Mouse (Mus musculus): ENCODE data around the gene Cer1. TPM values are rescaled to one million over a fixed set of nuclear protein-coding genes. Genes with fewer than 3 reads are reported as not detected.

Cer1 gene
- total and polyA plus RNA-seq, 2 experiments from 2014 or later: not detected

- Histone ChIP-seq H3K4me2 (ENCODE audit: low read depth, low read length, poor library complexity, severe bottlenecking) (no peak overlapping the region), H3K4me3 (ENCODE audit: low read depth, low read length) (no peak overlapping the region), H3K27me3 (ENCODE audit: insufficient read depth, low read length) (no peaks in the 10 kb centered on the region), H3K27ac (ENCODE audit: low read depth, low read length) (no peak overlapping the region), H3K9me3 (ENCODE audit: low read length) (no peaks in the 10 kb centered on the region), H3K36me3 (ENCODE audit: insufficient read depth, low read length) (no peaks in the 10 kb centered on the region), H3K4me1 (ENCODE audit: insufficient read depth, low read length) (0 out of 2 replicates have a peak, but pooled peaks cover 4% of the 10 kb centered on the region), H3K9ac (replicated peaks; ENCODE audit: low read length, poor library complexity, severe bottlenecking) (no peak overlapping the region)
- WGBS: 88% methylated on average over 2 of the region's 2 CpGs
- ATAC-seq (ENCODE audit: low FRiP score) (no peak), DNase-seq (ENCODE audit: low spot score) (no peak)
- TF ChIP-seq CTCF (IDR thresholded peaks at IDR 0.05): no peak
Observed at GRCm38 (mm10) chr4:82891566-82891965, 6.6 kb upstream of the Cer1 start.

DNA sequence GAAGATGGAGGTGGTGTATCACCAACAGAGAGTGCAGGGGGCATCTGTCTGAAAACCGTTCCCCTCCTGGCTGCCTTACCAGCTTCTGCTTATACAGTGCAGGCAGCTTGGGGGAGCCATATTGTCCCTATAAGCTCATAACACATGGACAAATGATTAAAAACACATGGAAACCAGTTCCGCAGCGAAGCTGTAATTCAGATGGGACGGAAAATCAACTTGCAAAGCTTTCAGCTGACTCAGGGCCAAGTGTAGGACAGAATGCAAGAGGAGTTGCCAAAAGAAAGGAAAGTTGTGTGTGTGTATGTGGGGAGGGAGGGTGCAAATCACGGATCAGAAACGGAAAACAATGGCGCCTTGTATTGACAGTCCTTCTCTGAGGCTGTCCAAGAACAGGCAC, 6.1 kb upstream of the Cer1 start:
- TF ChIP-seq CTCF (IDR thresholded peaks at IDR 0.05): peak; percentile 14; the same call in 1 of the 2 replicates
- Histone ChIP-seq H3K4me2 (ENCODE audit: low read depth, low read length, poor library complexity, severe bottlenecking) (no peak overlapping the region), H3K36me3 (ENCODE audit: insufficient read depth, low read length) (no peaks in the 10 kb centered on the region), H3K27ac (ENCODE audit: low read depth, low read length) (no peak overlapping the region), H3K27me3 (ENCODE audit: insufficient read depth, low read length) (no peaks in the 10 kb centered on the region), H3K9me3 (ENCODE audit: low read length) (no peaks in the 10 kb centered on the region), H3K4me1 (ENCODE audit: insufficient read depth, low read length) (0 out of 2 replicates have a peak, but pooled peaks cover 4% of the 10 kb centered on the region), H3K4me3 (ENCODE audit: low read depth, low read length) (no peak overlapping the region), H3K9ac (replicated peaks; ENCODE audit: low read length, poor library complexity, severe bottlenecking) (no peak overlapping the region)
- ATAC-seq (ENCODE audit: low FRiP score) (no peak), DNase-seq (ENCODE audit: low spot score) (peak; percentile 41)
- WGBS: 62% methylated on average over 7 of the region's 7 CpGs

- Histone ChIP-seq H3K4me1 (ENCODE audit: insufficient read depth, low read length) (0 out of 2 replicates have a peak, but pooled peaks cover 4% of the 10 kb centered on the region), H3K27me3 (ENCODE audit: insufficient read depth, low read length) (no peaks in the 10 kb centered on the region), H3K9me3 (ENCODE audit: low read length) (no peaks in the 10 kb centered on the region), H3K27ac (ENCODE audit: low read depth, low read length) (no peak overlapping the region), H3K4me3 (ENCODE audit: low read depth, low read length) (no peak overlapping the region), H3K9ac (replicated peaks; ENCODE audit: low read length, poor library complexity, severe bottlenecking) (no peak overlapping the region), H3K4me2 (ENCODE audit: low read depth, low read length, poor library complexity, severe bottlenecking) (no peak overlapping the region), H3K36me3 (ENCODE audit: insufficient read depth, low read length) (no peaks in the 10 kb centered on the region)
- no peak for ATAC-seq (ENCODE audit: low FRiP score)
- DNase-seq (ENCODE audit: low spot score): no peak
- WGBS: 79% methylated on average over 4 of the region's 4 CpGs
- TF ChIP-seq CTCF (IDR thresholded peaks at IDR 0.05): no peak
Observed at GRCm38 (mm10) chr4:82890585-82890984, 5.6 kb upstream of the Cer1 start.

DNA sequence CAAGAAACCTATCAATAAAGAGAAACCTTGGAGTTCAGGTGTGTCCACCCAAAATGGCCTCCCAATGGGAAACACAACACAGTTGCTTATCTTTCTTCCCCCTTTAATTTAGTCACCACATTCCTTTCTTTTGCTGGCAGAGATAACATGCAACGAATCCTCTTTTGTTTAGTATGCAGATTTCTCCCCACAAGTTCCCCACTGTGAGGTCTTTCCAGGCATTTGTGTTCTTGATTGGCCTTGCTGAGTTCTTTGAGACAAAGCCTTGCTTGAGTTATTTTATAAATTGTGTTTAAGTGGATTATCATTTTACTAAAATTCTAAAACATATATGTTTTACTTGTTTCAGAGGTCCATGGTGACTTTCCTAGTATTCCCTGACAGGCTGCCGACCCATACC, 1.2 kb upstream of the Cer1 start:
- Histone ChIP-seq H3K4me2 (ENCODE audit: low read depth, low read length, poor library complexity, severe bottlenecking) (no peak overlapping the region), H3K9ac (replicated peaks; ENCODE audit: low read length, poor library complexity, severe bottlenecking) (no peak overlapping the region), H3K4me1 (ENCODE audit: insufficient read depth, low read length) (0 out of 2 replicates have a peak, but pooled peaks cover 4% of the 10 kb centered on the region), H3K27ac (ENCODE audit: low read depth, low read length) (no peak overlapping the region), H3K27me3 (ENCODE audit: insufficient read depth, low read length) (no peaks in the 10 kb centered on the region), H3K36me3 (ENCODE audit: insufficient read depth, low read length) (no peaks in the 10 kb centered on the region), H3K9me3 (ENCODE audit: low read length) (no peaks in the 10 kb centered on the region), H3K4me3 (ENCODE audit: low read depth, low read length) (no peak overlapping the region)
- no peak for DNase-seq (ENCODE audit: low spot score)
- no peak for TF ChIP-seq CTCF (IDR thresholded peaks at IDR 0.05)
- ATAC-seq (ENCODE audit: low FRiP score): no peak
- 64% methylated on average over 2 of the region's 2 CpGs for WGBS

GRCm38 (mm10) chr4:82885535-82885913, 576 bp upstream of the Cer1 start:
- Histone ChIP-seq H3K4me3 (ENCODE audit: low read depth, low read length) (no peak overlapping the region), H3K4me1 (ENCODE audit: insufficient read depth, low read length) (no peaks in the 10 kb centered on the region), H3K4me2 (ENCODE audit: low read depth, low read length, poor library complexity, severe bottlenecking) (no peak overlapping the region), H3K27ac (ENCODE audit: low read depth, low read length) (no peak overlapping the region), H3K36me3 (ENCODE audit: insufficient read depth, low read length) (no peaks in the 10 kb centered on the region), H3K27me3 (ENCODE audit: insufficient read depth, low read length) (no peaks in the 10 kb centered on the region), H3K9ac (replicated peaks; ENCODE audit: low read length, poor library complexity, severe bottlenecking) (no peak overlapping the region), H3K9me3 (ENCODE audit: low read length) (no peaks in the 10 kb centered on the region)
- no peak for ATAC-seq (ENCODE audit: low FRiP score)
- TF ChIP-seq CTCF (IDR thresholded peaks at IDR 0.05): no peak
- DNase-seq (ENCODE audit: low spot score): no peak
- 77% methylated on average over 1 of the region's 1 CpGs for WGBS

- peak; percentile 11; the same call in 1 of the 2 replicates for TF ChIP-seq CTCF (IDR thresholded peaks at IDR 0.05)
- Histone ChIP-seq H3K27ac (ENCODE audit: low read depth, low read length) (no peak overlapping the region), H3K4me1 (ENCODE audit: insufficient read depth, low read length) (no peaks in the 10 kb centered on the region), H3K4me2 (ENCODE audit: low read depth, low read length, poor library complexity, severe bottlenecking) (no peak overlapping the region), H3K9ac (replicated peaks; ENCODE audit: low read length, poor library complexity, severe bottlenecking) (no peak overlapping the region), H3K4me3 (ENCODE audit: low read depth, low read length) (no peak overlapping the region), H3K27me3 (ENCODE audit: insufficient read depth, low read length) (no peaks in the 10 kb centered on the region), H3K36me3 (ENCODE audit: insufficient read depth, low read length) (no peaks in the 10 kb centered on the region), H3K9me3 (ENCODE audit: low read length) (no peaks in the 10 kb centered on the region)
- DNase-seq (ENCODE audit: low spot score) (no peak), ATAC-seq (ENCODE audit: low FRiP score) (no peak)
- WGBS: 86% methylated on average over 9 of the region's 9 CpGs
Observed at GRCm38 (mm10) chr4:82882500-82882899, 2.4 kb downstream of the Cer1 start.

Measured in midbrain, postnatal 0 days (tissue).